In the genomic region with DNA sequence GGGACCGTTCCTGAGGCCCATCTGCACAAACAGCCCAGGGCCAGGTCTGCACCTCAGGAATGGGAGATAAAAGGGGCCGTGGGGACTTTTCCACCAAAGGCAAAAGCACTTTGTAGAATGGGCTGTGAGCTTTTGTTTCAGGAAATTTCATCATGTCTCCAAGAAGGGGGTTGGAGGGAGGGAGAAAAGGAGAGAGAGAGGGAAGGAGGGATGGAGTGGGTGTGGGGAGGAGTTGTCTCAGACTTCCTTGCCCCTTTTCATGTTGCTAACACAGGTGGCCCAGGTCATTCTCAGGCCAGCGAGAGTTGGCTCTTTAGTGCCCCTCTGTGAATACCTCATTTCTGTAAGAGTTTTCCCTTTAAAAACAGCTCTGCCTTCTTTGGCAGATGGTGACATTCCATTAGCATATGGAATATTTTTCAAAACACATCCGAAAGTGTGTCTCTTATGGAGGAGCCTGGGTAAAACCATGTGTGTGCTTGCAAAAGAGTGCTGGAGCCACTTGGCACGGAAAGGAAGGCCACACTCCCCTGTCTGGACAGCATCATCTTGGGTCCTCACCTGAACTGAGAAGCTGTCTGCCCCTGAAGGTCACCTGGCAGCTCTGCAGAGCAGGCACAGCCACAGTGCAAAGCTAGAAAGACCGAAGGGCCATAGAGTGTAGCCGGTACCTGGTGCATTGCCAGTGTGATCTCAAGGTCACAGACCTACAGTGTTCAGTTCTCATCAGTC, we compare ENCODE assay signal across 18 mouse cellular contexts.
A peak's percentile ranks its signal among the peaks of the same experiment; 100 is the strongest.
DNase-seq lines count a peak whose midpoint lies in the region; ATAC-seq and TF ChIP-seq lines count a peak whose summit lies in the region.
"Had no signal": no experiment of that assay in that cellular context is flagged by ENCODE, and none has a peak within 500 bp of the region (broad histone marks: within the 10 kb centered on the region; RNA-seq: fewer than 3 reads in every experiment).

No protein-coding gene starts in this region.

- no peak for DNase-seq in forebrain, embryonic 10.5 days (ENCODE audit: extremely low spot score, low spot score)
- peak; percentile 21 to 24 for DNase-seq in layer of hippocampus, postnatal 36 days
- DNase-seq in layer of hippocampus, adult 11-12 months (ENCODE audit: low spot score) = no peak
- peak; percentile 33 for DNase-seq in MEL (ENCODE audit: low read depth, low spot score)
- DNase-seq in forebrain, postnatal 0 days = peak; percentile 49
- DNase-seq in embryo, embryonic 10.5 days (ENCODE audit: low spot score) = no peak
- no peak for DNase-seq in adrenal gland, postnatal 4 days (ENCODE audit: low spot score in 2 of 2)
- DNase-seq: adrenal gland, adult 8-10 months; cerebellum, postnatal 10 days; heart, adult 11 months; heart, postnatal 14 days; thymus, postnatal 25 days had no signal

- no peak overlapping the region for H3K9ac ChIP-seq in forebrain, embryonic 13.5 days
- H3K9ac ChIP-seq in MEL (ENCODE audit: control insufficient read depth, low read depth, low read length, poor library complexity, severe bottlenecking) = peak overlapping the region; percentile 52
- no peak overlapping the region for H3K9ac ChIP-seq in forebrain, postnatal 0 days
- H3K9ac ChIP-seq: midbrain, embryonic 15.5 days; neural tube, embryonic 12.5 days had no signal

- TF ChIP-seq RAD21 in MEL (IDR thresholded peaks at IDR 0.05; ENCODE audit: low read depth, low read length) = no peak

- peak overlapping the region; percentile 40 for H3K27ac ChIP-seq in forebrain, embryonic 13.5 days
- no peak overlapping the region for H3K27ac ChIP-seq in forebrain, embryonic 10.5 days
- peak overlapping the region; percentile 36 for H3K27ac ChIP-seq in MEL (ENCODE audit: control insufficient read depth, low read depth, low read length)
- H3K27ac ChIP-seq in forebrain, postnatal 0 days (ENCODE audit: low read depth, low read length) = no peak overlapping the region
- H3K27ac ChIP-seq: kidney, postnatal 0 days; macrophage; midbrain, embryonic 15.5 days; neural tube, embryonic 12.5 days had no signal

- no peak for TF ChIP-seq POLR2A in MEL (IDR thresholded peaks at IDR 0.05; ENCODE audit: control insufficient read depth in 1 of 2, insufficient read depth in 1 of 2, low read depth in 1 of 2, low read length in 2 of 2, poor library complexity in 1 of 2)

- no peaks in the 10 kb centered on the region for H3K79me2 ChIP-seq in MEL (ENCODE audit: control insufficient read depth, insufficient read depth, low read length, poor library complexity)

- H3K9me3 ChIP-seq in forebrain, embryonic 13.5 days (replicated peaks) = no peaks in the 10 kb centered on the region
- H3K9me3 ChIP-seq in forebrain, embryonic 10.5 days = no peaks in the 10 kb centered on the region
- H3K9me3 ChIP-seq in MEL (replicated peaks; ENCODE audit: insufficient read depth, low read length) = no peaks in the 10 kb centered on the region
- H3K9me3 ChIP-seq in forebrain, postnatal 0 days (ENCODE audit: low read length) = no peaks in the 10 kb centered on the region
- H3K9me3 ChIP-seq: midbrain, embryonic 15.5 days; neural tube, embryonic 12.5 days had no signal

- no peak overlapping the region for H3K4me3 ChIP-seq in forebrain, embryonic 13.5 days
- no peak overlapping the region for H3K4me3 ChIP-seq in forebrain, embryonic 10.5 days
- H3K4me3 ChIP-seq in MEL (ENCODE audit: control insufficient read depth in 1 of 2, insufficient read depth in 1 of 2, low read depth in 2 of 2, low read length in 2 of 2) = peak overlapping the region in 1 of 2 experiments; percentile 38; a peak in 1 of 4 replicates
- no peak overlapping the region for H3K4me3 ChIP-seq in forebrain, postnatal 0 days (ENCODE audit: low read depth, low read length)
- H3K4me3 ChIP-seq: midbrain, embryonic 15.5 days; neural tube, embryonic 12.5 days had no signal

- no peaks in the 10 kb centered on the region for H3K4me1 ChIP-seq in forebrain, embryonic 13.5 days
- 0 out of 2 replicates have a peak, but pooled peaks cover 8% of the 10 kb centered on the region for H3K4me1 ChIP-seq in forebrain, embryonic 10.5 days
- H3K4me1 ChIP-seq in MEL (ENCODE audit: control insufficient read depth in 1 of 2, insufficient read depth in 2 of 2, low read length in 2 of 2) = peaks cover 12 to 21% of the 10 kb centered on the region in 2 experiments; a peak in 3 of 4 replicates
- H3K4me1 ChIP-seq in forebrain, postnatal 0 days (ENCODE audit: insufficient read depth) = no peaks in the 10 kb centered on the region
- H3K4me1 ChIP-seq: midbrain, embryonic 15.5 days; neural tube, embryonic 12.5 days had no signal

- ATAC-seq in forebrain, embryonic 13.5 days = peak; percentile 16; the same call in 1 of the 2 replicates
- ATAC-seq in forebrain, postnatal 0 days = peak; percentile 64
- ATAC-seq: hindbrain, embryonic 16.5 days; midbrain, embryonic 15.5 days had no signal

- H3K4me2 ChIP-seq in forebrain, embryonic 13.5 days = no peak overlapping the region
- no peak overlapping the region for H3K4me2 ChIP-seq in forebrain, postnatal 0 days (ENCODE audit: low read depth)
- H3K4me2 ChIP-seq: midbrain, embryonic 15.5 days; neural tube, embryonic 12.5 days had no signal

- 77% methylated on average over 7 of the region's 7 CpGs for WGBS in forebrain, embryonic 13.5 days
- WGBS in forebrain, embryonic 10.5 days = 83% methylated on average over 7 of the region's 7 CpGs
- 63% methylated on average over 7 of the region's 7 CpGs for WGBS in forebrain, postnatal 0 days

- no peaks in the 10 kb centered on the region for H3K27me3 ChIP-seq in forebrain, embryonic 13.5 days
- no peaks in the 10 kb centered on the region for H3K27me3 ChIP-seq in forebrain, embryonic 10.5 days (ENCODE audit: poor library complexity, severe bottlenecking)
- no peaks in the 10 kb centered on the region; a peak in 1 of 4 replicates for H3K27me3 ChIP-seq in MEL (ENCODE audit: control insufficient read depth in 1 of 2, insufficient read depth in 2 of 2, low read length in 2 of 2)
- no peaks in the 10 kb centered on the region for H3K27me3 ChIP-seq in forebrain, postnatal 0 days (ENCODE audit: insufficient read depth, low read length)
- H3K27me3 ChIP-seq: midbrain, embryonic 15.5 days; neural tube, embryonic 12.5 days had no signal

- TF ChIP-seq CTCF in MEL (IDR thresholded peaks at IDR 0.05 in 2 of 3, conservative IDR thresholded peaks at IDR 0.05 in 1 of 3; ENCODE audit: control insufficient read depth in 1 of 3, insufficient read depth in 1 of 3, low read depth in 2 of 3, low read length in 3 of 3, poor library complexity in 1 of 3, severe bottlenecking in 1 of 3) = no peak
- TF ChIP-seq CTCF in forebrain, postnatal 0 days (IDR thresholded peaks at IDR 0.05; ENCODE audit: low read depth) = no peak

- peak in 1 of 2 experiments; percentile 52; a peak in 1 of 4 replicates for TF ChIP-seq EP300 in MEL (IDR thresholded peaks at IDR 0.05; ENCODE audit: low read depth in 1 of 2, low read length in 2 of 2)

- peaks cover 11% of the 10 kb centered on the region for H3K36me3 ChIP-seq in forebrain, embryonic 13.5 days (ENCODE audit: poor library complexity, severe bottlenecking)
- peaks cover 12% of the 10 kb centered on the region for H3K36me3 ChIP-seq in forebrain, embryonic 10.5 days (replicated peaks)
- peaks cover 0 to 14% of the 10 kb centered on the region in 2 experiments; a peak in 2 of 4 replicates for H3K36me3 ChIP-seq in MEL (ENCODE audit: control insufficient read depth in 1 of 2, insufficient read depth in 2 of 2, low read length in 2 of 2)
- H3K36me3 ChIP-seq in forebrain, postnatal 0 days (ENCODE audit: insufficient read depth) = peaks cover 3% of the 10 kb centered on the region
- H3K36me3 ChIP-seq: midbrain, embryonic 15.5 days; neural tube, embryonic 12.5 days had no signal

TF ChIP-seq in MEL, 35 proteins besides CTCF, POLR2A, EP300 and RAD21:
- TF ChIP-seq KAT2A (conservative IDR thresholded peaks at IDR 0.05; ENCODE audit: low read depth, low read length) (no peak; the same call in 1 of the 2 replicates), BHLHE40 (IDR thresholded peaks at IDR 0.05; ENCODE audit: borderline replicate concordance, low read depth, low read length) (0 out of 2 replicates have a peak, but pooled peaks have one; percentile 25), USF2 (IDR thresholded peaks at IDR 0.05; ENCODE audit: borderline replicate concordance in 1 of 2, insufficient read depth in 1 of 2, low read depth in 1 of 2, low read length in 2 of 2) (no peak), POLR2AphosphoS2 (IDR thresholded peaks at IDR 0.05; ENCODE audit: low read length) (peak; percentile 84; the same call in 1 of the 2 replicates), RCOR1 (IDR thresholded peaks at IDR 0.05; ENCODE audit: low read depth, low read length) (no peak), ETS1 (IDR thresholded peaks at IDR 0.05; ENCODE audit: low read depth, low read length) (peak; percentile 29; the same call in 1 of the 2 replicates), HCFC1 (IDR thresholded peaks at IDR 0.05; ENCODE audit: low read depth, low read length) (0 out of 2 replicates have a peak, but pooled peaks have one; percentile 35), POLR2AphosphoS5 (IDR thresholded peaks at IDR 0.05; ENCODE audit: borderline replicate concordance, low read depth, low read length) (no peak), MYB (IDR thresholded peaks at IDR 0.05; ENCODE audit: low read depth, low read length) (no peak), ZKSCAN1 (IDR thresholded peaks at IDR 0.05; ENCODE audit: low read depth, low read length) (no peak), ZNF384 (IDR thresholded peaks at IDR 0.05; ENCODE audit: low read depth, low read length) (no peak), ZMIZ1 (IDR thresholded peaks at IDR 0.05; ENCODE audit: low read depth, low read length) (no peak)

Comparison
In these comparisons a context has a peak if more than half of its experiments do, and no peak if none do; other contexts are left out.
1. H3K27ac ChIP-seq: peak in forebrain, embryonic 13.5 days (single experiment) and MEL (single experiment); none in forebrain, embryonic 10.5 days (single experiment) and forebrain, postnatal 0 days (single experiment).
2. DNase-seq: peak in layer of hippocampus, postnatal 36 days (2 of 2), MEL (single experiment) and forebrain, postnatal 0 days (single experiment); none in forebrain, embryonic 10.5 days (single experiment), layer of hippocampus, adult 11-12 months (single experiment), embryo, embryonic 10.5 days (single experiment) and adrenal gland, postnatal 4 days (0 of 2).